Mouse (Mus musculus): ENCODE data around the gene Fmnl1. TPM values are rescaled to one million over a fixed set of nuclear protein-coding genes. Genes with fewer than 3 reads are reported as not detected.

Gene Fmnl1
- polyA plus RNA-seq (2017; shearing (Covaris generic)) = 100 to 1,000 TPM; 186 to 198 TPM

DNA sequence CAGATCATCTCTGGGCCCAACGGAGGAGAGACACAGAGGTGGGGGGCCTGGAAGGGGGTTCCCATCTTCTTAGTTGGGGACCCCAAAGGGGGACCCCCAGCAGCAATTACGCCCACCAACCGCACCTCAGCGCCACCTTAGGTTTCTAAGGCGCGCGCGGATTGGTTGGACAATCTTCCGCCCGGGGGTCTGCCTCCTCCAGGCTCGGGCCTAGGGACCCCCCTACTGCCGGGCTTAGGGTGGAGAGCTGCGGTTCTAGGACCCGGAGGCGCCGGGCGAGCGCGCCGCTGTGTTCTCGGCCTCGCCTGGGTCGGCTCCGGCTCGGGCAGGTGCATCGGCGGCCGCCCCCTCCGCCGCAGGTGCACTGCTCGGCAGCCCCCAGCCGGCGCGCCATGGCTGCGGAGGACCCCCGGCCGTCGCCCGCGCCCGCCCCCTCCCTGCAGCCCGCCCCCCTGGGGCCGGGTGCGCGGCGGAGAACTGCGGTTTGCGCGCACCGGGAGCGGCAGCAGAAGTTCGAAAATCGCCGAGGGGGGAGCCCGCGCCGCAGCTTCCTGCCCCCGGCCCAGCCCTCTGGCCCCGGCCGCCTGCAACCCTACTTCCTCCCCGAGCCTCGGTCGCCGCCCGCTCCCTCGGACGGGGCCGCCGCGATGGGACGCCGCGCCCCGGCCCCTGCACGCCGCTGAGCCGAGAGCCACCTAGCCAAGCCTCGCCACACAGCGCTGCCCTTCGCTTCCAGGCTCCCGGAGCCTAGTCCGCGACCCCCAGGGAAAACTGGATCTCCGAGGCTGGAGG, at the start of gene Fmnl1:
Gene Fmnl1, plus strand, starts transcription at position 614 of the 792 bp plus-strand sequence.

DNA sequence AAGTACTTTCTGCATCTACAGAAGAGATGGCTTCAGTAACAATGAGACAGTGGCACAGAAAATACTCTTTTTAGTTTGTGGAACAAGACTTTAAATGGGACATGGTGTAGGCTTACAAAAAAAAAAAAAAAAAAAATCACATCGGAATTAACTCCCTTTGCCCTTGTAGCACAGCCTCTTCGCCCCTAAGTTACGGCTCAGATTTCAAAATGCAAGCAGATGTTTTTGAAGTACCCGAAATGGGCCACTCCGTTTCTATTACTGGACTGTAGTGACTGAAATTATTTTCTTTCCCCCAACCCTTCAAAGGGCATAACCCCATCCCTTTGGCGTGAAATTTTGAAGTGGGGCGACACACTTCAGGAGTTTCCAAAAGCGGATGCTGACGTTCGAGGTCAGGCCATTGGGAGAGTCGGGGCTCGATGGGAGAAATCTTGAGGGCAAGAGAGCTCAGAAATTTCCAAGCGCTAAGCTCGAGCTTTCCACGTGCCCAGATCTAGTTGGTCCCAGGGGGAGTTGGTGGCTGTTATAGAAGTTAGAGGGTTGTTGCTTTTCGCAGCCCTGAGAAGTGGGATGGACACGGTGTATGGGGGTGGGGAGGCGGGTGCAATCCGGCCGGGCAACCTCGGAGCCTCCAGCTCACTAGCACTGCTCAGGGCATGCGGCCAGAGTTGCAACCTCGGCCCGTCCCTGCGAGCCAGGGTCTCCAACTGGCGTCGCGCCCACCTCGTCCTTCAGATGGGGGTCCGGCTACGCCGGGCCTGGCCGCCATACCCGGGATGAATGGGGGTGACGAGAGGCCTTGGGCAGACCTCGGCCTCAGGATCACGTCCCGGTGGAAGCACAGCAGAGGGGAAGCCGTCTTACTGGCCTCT, 39.0 kb upstream of the Fmnl1 start, which contains the start of gene Hexim2:
Gene Hexim2, plus strand, starts transcription at position 729 of the 875 bp plus-strand sequence.

DNA sequence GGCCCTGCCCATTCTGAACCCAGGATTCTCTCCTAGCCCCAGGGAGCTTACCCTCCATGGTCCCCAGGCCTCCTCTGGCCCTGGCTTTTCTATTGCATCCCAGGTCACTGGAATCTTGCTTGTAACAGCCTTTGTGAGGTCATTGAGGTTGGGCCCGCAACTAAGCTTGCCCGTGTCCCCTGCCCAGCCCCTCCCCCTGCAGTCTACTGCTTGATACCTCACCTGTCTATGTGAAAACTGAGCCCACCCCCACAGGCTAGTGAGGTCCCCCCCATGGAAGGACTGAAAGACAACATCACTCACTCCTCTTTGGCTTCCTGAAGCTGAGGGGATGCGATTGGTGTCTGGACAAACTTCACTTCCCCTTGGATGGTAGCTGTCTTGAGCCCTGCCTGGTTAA, 37.6 kb downstream of the Fmnl1 start, which contains the start of gene 1700023F06Rik:
Gene 1700023F06Rik, minus strand, starts transcription at position 101 of the 400 bp plus-strand sequence.

GRCm38 (mm10) chr11:103217790-103218516, 47.0 kb downstream of the Fmnl1 start, which contains the start of gene Spata32:
TSS of gene Spata32 (minus strand) at chr11:103218432.

Other genes with a start within 250 kb of the Fmnl1 start
- gene Kif18b, start 246.0 kb upstream of the Fmnl1 start, polyA plus RNA-seq (2017; shearing (Covaris generic)) = 1 to 10 TPM in 1 of 2 experiments, under 1 TPM in 1; 0.83 to 1.1 TPM
- gene C1ql1, start 224.4 kb upstream of the Fmnl1 start, polyA plus RNA-seq (2017; shearing (Covaris generic)) = not detected
- gene Nmt1, start 142.9 kb upstream of the Fmnl1 start, polyA plus RNA-seq (2017; shearing (Covaris generic)) = 10 to 100 TPM; 68.4 to 74.0 TPM
- 10 to 100 TPM; 22.0 to 23.7 TPM for gene Dcakd, start 142.8 kb upstream of the Fmnl1 start, polyA plus RNA-seq (2017; shearing (Covaris generic))
- 1 to 10 TPM; 1.9 to 3.3 TPM for gene Plcd3, start 69.4 kb upstream of the Fmnl1 start, polyA plus RNA-seq (2017; shearing (Covaris generic))
- gene Acbd4, start 69.4 kb upstream of the Fmnl1 start, polyA plus RNA-seq (2017; shearing (Covaris generic)) = 10 to 100 TPM; 51.8 to 52.2 TPM
- gene Hexim1, start 54.9 kb upstream of the Fmnl1 start, polyA plus RNA-seq (2017; shearing (Covaris generic)) = 1 to 10 TPM; 4.8 to 7.9 TPM
- gene Hexim2, start 38.7 kb upstream of the Fmnl1 start, polyA plus RNA-seq (2017; shearing (Covaris generic)) = 1 to 10 TPM; 4.6 to 5.1 TPM
- gene 1700023F06Rik, start 37.5 kb downstream of the Fmnl1 start, polyA plus RNA-seq (2017; shearing (Covaris generic)) = not detected
- gene Spata32, start 47.3 kb downstream of the Fmnl1 start, polyA plus RNA-seq (2017; shearing (Covaris generic)) = under 1 TPM in 1 of 2 experiments, not detected in 1; 0.43 TPM
- gene Map3k14, start 96.4 kb downstream of the Fmnl1 start, polyA plus RNA-seq (2017; shearing (Covaris generic)) = 10 to 100 TPM; 26.6 to 49.7 TPM
- 10 to 100 TPM; 89.5 to 98.3 TPM for gene Arhgap27, start 192.6 kb downstream of the Fmnl1 start, polyA plus RNA-seq (2017; shearing (Covaris generic))
- 10 to 100 TPM; 15.7 to 24.0 TPM for gene Plekhm1, start 241.6 kb downstream of the Fmnl1 start, polyA plus RNA-seq (2017; shearing (Covaris generic))